Mouse (Mus musculus) monocyte, adult 5-6 weeks (primary cell): Measurements from ENCODE around the gene Mfsd14a. TPM values are rescaled to one million over a fixed set of nuclear protein-coding genes. Genes with fewer than 3 reads are reported as not detected.
"Not testable (repeated sequence)": the region's sequence is repeated elsewhere in the genome, so short reads cannot be mapped to it uniquely, and the experiment has no call there.

ENCODE experiments used
- ATAC-seq: fragments of 153-309, 156-312 bp; replicated peaks from 2 replicates; pipeline ENCODE4 v1.8.0; 2017; ENCODE audit warnings: mild to moderate bottlenecking; ENCODE audit not compliant: low TSS enrichment, insufficient number of reproducible peaks, severe bottlenecking, poor library complexity, low FRiP score
- total RNA-seq: library from RNA; stranded (forward); fragments of 200-1000, 200-491, 200-594 nt; gene quantifications from 3 replicates; pipeline ENCODE4 v1.2.3, GENCODE M21; 2017

The Mfsd14a gene
- total RNA-seq: 99.6 to 106 TPM (median 102 TPM) in 3 replicates

DNA sequence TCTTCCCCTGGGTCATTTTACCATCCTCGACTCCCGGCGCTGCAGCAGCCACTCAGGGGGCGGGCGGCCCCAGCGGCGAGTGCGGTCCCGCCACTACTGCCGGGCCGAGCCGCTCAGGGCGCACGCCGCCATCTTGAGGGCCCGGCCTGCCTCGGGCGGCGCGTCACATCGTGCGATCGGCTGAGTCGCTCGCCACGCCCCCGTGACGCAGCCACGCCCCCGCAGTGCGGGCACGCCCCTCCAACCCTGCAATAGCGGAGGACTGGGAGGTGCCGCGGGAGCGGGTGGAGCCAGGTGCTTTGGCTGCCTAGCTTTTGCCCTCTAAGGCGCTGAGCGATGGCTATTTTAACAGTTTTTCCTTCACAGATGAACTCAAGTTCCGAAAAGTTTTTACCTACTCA is at the start of gene Mfsd14a:
Mfsd14a (minus strand) TSS at position 215 of the 401 bp plus-strand sequence.
- peak; percentile 92 for ATAC-seq

DNA sequence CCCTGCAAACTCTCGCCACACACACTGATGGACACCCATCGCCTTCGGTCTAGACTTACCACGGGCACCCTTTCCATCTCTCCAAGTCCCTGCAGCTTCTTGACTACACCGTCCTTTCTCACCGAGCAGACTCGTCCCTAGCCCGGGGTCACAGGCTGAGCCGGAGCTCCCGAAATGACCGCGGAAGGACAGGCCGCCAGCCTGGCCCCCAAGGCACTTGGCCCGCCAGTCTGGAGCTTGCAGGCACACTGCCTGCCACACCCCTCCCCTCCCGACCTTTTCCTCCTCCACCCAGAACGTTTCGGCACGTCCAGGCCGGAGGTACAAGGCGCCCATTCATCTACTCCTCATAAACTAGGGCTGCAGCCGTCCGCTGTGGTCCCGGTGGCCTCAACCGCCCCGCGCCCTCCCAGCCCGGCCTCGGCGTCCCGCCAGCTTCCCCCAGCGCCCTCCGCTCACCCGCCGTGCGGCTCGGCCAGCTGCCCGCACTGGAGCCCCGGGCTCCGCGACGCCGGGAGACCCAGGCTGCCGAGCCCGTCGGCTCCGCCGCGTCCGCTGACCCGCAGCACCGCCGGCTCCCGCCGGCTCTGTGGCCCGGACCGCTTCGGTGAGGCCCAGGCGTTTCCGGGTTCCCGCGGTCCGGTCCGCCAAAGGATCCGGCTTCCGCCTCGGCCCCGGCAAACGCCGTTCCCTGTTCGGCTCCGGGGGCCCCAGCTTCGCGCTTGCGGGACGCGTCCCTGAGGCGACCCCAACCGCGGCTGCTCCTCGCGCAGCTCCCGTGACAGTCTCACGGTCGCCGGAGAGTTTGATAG is 49.4 kb upstream of the Mfsd14a start:
- ATAC-seq: peak; percentile 85

DNA sequence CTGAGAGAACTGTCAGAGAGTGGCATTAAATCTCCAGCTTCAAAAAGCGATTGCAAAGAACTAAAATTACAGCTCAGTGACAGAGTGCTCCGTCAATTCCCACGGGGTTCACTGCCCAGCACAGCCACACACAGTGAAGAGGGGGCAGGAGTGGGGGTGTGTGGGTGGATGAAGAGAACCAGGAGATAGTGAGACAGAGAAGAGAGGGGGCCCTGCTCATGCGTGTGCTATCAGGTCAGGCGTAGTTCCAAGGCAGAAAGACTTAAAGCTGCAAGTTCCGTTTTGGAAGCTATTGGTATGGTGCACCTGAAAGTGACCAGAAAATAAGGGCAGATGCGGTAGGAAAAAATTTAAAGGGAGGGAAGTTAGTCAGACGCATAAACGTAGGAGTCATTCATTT is 48.5 kb upstream of the Mfsd14a start:
- no peak for ATAC-seq

DNA sequence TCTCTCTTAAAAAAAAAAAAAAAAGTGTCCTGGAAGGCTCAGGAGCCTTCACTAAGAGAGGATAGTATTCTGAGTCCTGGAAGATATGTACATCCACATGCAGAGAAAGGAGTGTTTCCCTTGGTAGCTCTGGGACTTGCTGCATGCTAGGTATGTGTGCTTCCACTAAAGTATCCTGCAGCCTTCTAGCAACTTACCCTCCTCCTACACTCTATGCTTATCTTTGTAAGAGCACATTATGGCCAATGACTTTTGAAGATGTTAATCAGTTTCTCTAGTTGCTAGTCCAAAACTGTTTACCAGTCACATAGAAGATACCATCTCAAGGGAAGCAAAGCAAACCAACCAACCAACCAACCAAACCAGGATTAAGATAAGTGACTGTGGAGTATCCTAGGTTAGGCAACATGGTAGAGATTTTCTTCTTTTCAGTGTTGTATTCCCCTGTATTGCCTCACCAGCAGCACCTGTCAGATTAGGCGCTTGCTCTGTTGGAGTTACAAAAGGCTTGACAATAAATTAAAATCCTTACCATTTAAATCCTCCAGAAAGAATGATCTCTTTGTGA is 43.2 kb upstream of the Mfsd14a start:
- ATAC-seq: no peak

DNA sequence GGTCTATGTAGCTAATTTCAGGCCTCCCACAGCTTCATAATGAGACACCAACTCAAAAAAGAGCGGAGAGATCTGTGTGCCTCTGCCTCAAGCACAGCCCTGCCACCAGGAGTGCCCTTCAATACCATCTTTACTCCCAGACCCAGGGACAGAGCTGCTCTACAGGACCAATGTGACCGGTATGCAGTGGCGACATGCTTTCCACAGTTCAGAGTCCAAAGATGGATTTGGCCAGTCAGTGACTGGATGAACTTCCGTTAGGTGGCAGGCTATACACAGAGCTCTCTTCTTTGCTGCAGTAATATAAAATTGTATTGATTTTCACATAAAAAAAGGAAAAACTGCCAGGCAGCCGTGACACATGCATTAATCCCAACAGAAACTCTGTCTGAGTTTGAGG is 41.4 kb upstream of the Mfsd14a start:
- no peak for ATAC-seq

DNA sequence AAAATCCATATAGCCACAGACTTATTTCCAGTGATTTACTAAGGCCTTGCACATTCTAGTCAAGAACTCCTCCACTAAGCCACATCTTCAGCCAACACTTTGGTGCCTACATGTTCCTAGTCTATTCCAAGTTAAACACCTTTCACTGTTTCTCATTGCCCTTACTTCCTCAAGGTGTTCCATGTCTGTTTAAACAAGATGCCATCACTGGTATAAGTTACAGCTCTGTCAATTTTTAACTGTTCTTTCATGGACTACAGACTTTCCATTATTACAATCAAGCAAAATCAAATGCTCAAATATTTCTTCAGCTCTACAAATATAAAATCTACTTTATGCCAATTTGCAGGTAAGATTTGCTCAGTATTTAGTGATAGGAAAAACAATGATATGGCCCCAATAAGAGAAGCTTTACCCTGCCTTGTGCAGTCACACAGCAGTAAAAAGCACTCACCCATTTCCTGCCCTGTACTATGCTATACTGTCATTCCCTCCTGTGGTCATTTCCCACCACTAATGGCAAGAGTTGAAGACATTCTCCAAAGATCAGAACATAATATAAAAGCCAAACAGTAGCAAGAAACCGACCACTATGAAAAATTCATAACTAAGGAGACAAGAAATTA is 40.3 kb upstream of the Mfsd14a start:
- no peak for ATAC-seq

DNA sequence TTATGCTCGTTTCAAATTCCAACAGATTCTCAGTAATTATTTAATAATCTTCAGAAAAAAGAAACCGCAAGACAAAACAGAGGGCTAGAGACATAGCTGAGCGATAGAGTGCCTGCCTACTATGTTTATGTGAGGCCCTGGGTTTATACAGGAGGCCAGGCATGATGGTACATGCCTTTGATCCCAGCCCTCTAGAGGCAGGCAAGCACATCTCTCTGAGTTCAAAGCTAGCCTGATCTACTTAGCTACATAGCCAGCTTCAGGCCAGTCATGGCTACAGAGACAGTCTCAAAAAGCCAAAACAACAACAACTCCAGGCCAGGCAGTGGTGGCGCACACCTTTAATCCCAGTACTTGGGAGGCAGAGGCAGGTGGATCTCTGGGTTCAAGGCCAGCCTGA is 39.1 kb upstream of the Mfsd14a start:
- no peak for ATAC-seq

DNA sequence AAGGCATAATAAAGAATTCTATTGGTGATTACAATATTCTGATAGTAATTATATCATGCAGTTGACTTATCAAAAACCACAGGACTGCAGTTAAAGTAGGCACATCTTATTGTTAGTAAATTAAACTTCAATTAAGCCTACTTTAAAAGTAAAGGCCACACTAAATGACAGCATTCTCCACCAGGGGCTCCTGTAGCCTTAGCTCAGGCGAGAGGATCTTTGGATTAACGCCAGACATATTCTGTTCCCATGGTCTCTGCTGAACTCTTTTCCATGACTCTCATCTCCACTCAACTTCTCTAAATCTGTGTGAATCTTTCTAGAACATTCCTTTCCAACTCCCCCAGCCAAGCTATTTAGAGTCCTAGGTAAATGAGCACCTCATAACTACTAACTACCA is 36.3 kb upstream of the Mfsd14a start:
- ATAC-seq: no peak

DNA sequence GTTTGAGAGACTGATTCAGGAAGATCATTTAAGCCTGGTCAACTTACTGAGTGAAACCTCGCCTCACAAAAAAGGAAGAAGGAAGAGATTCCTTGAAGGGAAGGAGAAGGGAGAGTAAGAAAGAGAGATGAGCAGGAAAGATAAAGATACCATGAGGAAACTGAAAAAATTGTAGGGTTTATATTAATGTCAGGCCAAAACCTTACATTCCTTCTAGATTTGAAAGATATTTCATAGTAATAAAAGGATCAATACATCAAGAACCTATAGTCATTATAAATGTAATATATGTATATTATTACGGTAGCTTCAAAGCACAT is 33.1 kb upstream of the Mfsd14a start:
- ATAC-seq: no peak

DNA sequence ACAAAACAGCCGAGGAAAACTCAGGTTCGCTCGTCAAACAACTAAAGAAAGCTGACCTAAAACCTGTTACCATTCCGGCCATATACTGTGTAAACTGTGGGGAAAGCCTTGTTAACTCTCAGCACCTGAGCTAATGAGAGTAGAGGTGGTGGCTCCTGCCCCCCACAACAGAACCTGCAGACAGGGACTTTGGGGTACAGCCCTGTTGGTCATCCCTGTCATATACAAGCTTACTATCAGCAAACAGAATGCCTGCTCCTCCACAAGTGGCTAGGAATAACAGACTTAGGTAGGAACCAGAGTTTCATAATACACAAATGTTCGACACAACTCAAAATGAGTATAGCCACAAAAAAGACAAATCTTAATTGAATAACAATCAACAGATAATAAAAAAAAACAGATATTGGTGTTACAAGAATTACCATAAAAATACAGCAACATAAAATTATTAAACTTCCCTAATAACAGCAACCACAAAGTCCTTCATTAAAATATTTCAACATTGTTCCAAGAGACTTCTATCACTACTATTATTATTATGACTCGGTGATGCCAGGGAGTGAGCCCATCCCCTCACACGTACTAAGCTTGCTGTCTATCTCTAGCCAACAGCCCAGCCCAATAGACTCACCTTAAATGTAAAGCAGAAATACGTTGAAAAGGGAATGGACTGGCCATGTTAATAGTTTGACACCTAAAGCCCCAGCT is 32.6 kb upstream of the Mfsd14a start:
- ATAC-seq: no peak

DNA sequence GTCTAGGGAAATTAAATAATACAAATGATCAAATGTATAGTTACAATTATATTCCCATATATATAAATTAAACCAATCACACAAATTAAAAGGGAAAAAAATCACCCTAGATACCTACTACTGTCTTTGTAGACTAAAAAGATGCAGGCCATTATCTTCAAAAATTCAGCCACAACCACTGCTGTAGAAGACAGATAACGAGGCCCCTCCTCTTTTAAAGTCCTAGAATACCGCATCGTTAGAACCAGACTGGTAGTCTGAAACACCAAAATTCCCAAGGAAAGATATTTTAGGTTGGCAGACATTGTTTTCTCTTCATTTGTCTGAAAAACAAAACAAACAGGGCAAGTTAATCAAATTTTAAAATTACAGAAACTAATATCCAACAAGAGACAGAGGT is 31.8 kb upstream of the Mfsd14a start:
- no peak for ATAC-seq

DNA sequence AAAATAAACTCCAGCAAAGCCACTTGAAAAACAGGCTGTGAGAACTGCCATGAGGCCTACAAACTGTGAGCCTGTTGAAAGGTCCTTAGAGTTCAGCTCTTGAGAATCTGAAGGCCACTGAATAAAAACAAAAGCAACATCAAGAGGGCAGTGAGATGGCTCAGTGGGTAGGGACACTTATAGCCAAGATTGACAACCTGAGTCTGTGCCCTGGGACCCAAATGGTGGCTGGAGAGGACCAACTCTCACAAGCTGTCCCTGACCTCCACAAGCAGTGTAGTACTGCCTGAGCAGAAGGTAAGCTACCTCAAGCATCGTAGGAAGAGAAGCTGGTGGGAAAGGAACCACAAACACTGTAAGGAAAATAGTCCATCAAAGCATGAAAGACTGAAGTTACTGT is 18.7 kb upstream of the Mfsd14a start, which contains the start of gene Gm43191:
Gm43191 (minus strand) TSS at position 101 of the 400 bp plus-strand sequence.
- ATAC-seq: no peak

DNA sequence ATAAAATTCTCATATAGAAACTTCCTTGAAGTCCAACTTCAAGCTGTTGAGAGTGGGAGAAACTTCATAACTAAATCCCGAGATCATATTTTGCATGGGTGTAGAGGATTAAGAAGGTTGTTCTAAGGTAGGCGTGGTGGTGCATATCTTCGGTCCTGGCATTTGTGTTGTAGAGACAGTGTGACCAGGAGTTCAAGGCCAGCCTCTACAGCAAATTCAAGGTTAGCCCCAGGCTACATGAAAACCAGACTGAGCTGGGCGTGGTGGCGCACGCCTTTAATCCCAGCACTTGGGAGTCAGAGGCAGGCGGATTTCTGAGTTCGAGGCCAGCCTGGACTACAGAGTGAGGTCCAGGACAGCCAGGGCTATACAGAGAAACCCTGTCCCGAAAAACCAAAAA is 1.8 kb upstream of the Mfsd14a start:
- ATAC-seq: not testable (repeated sequence)

DNA sequence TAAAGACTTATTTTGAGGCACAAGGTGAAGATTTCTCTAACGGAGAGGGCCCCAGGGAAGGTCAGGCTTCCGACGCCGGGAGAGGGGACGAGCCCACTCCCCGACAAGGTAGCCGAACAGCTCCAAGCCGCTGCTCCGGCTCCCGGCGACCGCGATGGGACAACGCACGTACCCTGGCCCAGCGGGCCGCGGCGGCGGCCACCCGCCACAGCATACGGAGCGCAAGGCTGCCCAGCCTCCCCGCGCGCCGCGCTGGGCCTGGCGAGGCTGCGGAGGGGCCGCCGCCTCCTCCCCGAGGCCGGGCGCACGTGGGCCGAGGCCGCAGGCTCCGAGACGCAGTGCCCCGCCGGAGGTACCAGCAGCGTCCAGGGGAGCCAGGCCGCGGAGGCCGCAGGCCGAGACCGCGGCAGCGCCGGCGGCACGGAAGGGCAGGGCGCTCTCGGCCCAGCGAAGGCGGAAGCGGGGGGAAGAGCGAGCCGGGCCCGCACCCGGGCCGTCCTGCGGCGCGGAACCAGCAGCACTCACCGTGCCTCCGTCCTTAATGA is 535 bp downstream of the Mfsd14a start:
- peak; percentile 30; the same call in 1 of the 2 replicates for ATAC-seq

DNA sequence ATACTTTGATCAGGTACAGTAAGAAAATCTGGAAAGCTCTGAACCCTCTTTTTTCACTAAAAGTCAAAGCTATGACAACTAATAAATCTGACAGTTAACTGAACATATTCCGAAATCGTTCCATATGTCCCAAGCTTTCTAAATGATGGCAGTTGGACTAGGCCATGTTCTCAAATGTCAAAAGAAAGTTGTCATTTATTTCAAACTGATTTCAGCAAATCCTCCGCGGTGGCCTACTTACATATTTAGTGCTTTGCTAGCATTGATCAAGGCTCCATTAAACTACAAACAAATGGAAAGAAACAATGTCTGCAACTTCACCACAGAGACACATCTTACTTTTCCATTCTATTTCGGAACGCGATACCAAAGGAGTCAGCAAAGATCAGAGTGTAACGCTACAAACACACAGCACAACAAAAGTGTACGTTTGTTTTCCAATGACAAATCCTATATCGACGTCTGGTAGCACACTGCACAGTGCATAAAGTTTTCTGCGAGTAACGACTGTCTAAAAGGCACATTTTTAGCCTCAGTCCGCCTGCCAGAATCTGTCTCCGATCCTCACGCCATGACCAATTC is 1.1 kb downstream of the Mfsd14a start:
- ATAC-seq: no peak

DNA sequence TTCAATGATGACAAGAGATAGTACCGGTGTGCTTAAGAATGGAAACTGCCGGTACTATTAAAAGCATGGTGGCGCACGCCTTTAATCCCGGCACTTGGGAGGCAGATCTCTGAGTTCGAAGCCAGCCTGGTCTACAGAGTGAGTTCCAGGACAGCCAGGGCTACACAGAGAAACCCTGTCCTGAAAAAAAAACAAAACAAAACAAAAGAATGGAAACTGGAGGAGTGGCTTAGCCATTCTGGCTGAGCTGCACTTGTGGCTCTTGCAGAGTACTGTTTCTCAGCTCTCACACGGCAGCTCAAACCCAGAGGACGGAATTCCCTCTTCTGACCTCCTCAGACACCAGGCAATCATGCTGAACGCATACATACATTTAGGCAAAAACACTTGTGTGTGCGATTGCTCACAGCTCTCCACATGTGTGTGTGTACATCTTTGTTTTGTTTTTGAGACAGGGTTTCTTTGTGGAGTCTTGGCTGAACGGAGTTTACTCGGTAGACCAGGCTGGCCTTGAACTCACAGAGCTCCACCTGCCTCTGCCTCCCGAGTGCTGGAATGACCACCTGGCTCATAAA is 2.5 kb downstream of the Mfsd14a start:
- no peak for ATAC-seq

DNA sequence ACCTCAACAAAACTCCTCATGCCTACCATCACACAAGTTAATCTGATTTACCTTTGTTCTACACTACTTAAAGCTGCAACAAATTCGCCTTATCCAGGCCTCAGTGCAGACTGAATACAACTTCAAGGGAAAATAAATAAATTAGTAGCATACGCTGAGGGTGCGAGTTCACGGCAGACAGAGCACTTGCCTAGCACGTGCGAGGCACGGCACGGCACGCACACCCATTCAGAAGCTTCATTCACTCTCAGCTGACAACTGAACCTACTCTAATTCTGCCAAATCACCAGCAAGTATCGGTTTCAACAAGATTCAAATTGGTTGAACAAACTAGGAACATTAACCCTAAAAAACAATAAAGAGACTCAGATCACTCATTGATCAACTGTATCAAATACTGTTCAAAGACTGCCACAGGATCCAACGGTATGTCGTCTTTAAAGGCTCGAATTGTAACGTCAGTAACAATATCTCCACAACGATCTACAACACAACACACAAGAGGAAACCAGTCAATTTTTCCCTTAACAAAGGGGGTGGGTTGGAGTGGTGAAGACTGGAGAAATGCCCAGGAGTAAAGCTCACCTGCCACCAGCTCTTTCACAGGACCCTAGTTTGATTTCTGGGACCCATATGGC is 3.4 kb downstream of the Mfsd14a start:
- ATAC-seq: no peak
